Mouse (Mus musculus): ENCODE measurements around the gene Prr15l.

Gene Prr15l

DNA sequence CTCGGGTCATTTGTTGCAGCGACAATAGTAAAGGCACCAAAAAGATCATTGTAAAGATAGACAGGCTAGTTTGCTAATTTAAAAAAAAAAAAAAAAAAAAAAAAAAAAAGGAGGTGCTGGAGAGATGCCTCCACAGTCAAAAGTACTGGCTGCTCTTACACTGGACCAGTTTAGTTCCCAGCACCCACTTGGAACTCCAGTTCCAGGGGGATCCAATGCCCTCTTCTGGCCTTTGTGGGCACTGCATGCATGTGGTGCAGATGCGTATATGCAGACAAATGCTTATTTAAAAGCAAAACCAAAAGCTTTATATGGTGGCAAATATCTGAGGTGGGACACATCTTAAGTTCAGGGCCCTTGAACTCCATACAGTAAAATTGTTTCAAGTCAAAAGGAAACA lies 22.9 kb downstream of the Prr15l start:
- peak; percentile 50 for DNase-seq

- peak; percentile 66 for DNase-seq
These were observed 24.5 kb downstream of the Prr15l start for GRCm38 (mm10) chr11:96952426-96952825.

GRCm38 (mm10) chr11:96952896-96953295 lies 25.0 kb downstream of the Prr15l start:
- peak; percentile 58 for DNase-seq

GRCm38 (mm10) chr11:96955094-96955493 lies 27.2 kb downstream of the Prr15l start:
- no peak for DNase-seq

DNA sequence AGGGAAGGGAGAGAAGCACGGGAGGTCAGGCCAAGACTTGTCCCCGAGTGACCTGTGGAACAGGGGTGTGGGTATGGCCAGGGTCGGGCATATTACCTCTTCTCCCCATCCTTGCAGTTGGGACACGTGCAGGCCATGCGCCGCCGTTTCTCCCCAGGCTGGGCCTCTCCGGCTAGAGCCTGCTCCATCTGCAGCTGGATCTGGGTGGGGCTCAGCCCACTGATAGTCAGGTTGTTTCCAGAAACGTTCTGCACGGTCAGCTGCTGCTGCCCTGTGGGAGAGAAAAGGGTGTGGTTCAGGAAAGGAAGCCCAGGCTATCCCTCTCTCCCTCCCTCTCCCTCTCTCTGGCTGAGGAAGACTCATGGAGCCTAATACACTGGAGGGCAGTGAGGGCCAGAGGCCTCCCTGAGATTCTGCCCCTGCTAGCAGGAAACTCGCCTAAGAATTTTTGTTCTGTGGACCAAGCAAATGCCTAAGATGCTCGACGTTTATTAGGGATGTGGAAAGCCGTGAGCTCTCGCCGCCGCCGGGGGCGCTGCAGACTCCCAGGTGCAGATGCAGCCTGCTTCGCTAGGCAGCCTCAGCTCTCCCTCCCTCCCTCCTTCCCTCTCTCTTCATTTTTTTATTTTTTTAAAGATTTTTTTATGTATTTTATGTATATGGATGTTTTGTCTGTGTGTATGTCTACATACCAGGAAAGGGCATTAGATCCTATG lies 28.3 kb downstream of the Prr15l start:
- DNase-seq: peak; percentile 59

DNA sequence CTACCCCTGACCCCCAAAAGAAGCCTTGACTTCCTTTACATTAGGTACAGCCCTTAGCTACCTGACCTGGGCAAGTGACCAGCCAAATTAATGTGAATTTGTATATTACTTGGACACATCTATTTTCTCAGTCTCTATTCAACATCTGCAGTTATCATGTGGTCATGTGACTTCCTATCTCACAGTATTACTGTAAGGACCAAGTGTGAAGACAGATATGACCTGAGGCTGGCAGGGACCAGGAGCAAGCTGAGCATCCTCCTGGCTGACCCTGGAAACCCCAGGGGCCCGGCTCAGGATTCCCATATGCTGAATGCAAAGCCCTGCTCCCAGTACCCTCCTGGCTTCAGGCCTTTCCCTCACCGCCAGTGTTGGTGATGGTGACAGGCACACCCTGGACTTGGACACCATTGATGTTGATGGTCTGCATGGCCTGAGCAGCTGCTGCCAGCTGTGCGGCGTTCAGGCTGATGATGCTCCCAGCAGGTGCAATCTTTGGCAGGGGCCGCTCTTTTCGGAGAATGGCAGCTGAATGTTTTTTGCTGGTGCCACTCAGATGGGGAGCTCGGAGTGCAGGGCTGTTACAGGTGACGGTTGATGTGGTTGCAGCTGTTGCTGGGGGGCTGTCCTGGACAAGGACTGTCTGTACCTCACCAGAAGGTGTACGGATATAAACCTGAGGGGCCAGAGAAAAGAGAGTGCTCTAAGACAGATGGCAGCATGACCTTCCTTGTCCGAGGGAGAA lies 29.3 kb downstream of the Prr15l start:
- peak; percentile 80 for DNase-seq

- DNase-seq: peak; percentile 91
These were observed 35.7 kb downstream of the Prr15l start for GRCm38 (mm10) chr11:96963580-96963979.

- no peak for DNase-seq
These were observed 38.3 kb downstream of the Prr15l start for GRCm38 (mm10) chr11:96966172-96966571.

DNA sequence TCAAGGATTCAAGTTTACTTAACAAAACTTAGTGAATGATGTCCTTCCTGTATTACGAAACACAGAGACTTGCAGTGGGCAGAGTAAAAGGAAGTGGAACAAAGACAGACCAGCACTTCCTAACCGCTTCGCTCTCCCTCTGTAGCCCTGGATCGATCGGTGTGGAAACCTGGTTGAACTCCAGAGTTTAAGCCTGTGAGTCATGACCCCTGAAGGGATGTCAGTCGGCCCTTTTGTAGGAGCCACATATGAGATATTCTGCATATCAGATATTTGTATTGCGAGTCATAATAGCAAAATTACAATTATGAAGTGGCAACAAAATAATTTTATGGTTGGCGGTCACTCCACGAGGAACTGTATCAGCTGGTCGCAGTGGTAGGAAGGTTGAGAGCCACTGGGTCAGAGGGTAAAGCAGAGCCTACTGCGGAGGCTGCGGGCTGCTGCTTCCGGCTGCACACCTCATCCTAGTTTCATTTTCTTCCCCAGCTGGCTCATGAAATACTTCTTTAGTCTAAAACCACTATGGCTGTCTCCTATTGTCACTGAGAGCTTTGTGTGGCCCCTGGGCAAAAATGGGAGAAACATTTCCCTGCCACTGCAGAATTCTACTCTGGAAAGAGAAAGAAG lies 39.1 kb downstream of the Prr15l start:
- DNase-seq: peak; percentile 72

DNA sequence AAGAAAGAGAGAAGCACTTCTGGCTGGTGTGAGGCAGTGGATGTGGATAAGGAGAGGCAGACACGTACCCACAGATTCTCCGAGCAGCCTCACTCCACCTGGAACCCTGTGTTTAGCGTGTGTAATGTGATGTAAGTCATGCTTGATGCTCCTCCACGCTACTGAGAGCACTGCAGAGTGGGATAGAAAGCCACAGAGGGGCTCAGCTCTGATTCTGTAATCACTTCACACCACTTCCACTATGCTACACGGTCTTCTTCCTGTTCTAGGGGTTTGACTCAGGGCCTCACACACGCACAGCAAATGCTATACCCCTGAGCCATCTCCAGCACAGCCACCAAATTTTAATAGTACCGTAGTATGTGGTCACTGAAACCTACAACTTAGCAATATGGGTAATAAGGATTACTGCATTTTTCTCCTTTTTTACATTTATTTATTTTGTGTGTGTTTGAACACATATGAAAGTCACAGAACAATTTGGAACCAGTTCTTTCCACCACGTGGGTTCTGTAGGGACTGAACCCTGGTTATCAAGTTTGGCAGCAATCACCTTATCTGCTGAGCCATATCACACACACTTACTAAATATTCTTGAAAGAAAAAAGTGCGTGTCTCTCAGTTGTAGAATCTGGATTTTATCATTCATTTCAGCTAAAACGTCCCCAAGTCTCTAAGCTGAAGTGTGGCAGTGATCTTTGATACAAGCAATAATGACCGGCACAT lies 39.8 kb downstream of the Prr15l start:
- DNase-seq: peak; percentile 39

DNA sequence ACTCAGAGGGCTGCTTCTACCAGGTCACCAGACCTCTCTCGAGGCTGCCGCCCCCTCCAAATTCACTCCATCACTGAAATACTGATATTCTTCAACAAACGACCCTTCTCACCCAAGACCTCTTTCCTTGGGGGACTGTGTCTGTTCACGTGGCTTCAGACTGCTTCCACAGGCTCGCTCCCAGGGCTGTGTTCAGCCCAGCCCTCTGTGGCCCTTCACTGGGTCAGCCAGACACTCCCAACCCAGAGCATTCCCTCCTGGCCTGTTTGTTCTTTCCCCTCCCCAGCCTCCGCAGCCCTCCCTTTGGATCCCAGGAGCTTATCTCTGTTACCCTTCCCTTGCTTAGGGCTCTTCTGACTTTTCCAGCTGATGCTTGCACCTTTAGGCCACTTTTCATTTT lies 40.6 kb downstream of the Prr15l start:
- DNase-seq: no peak

- no peak for DNase-seq
These were observed 41.4 kb downstream of the Prr15l start for GRCm38 (mm10) chr11:96969280-96969722.

DNA sequence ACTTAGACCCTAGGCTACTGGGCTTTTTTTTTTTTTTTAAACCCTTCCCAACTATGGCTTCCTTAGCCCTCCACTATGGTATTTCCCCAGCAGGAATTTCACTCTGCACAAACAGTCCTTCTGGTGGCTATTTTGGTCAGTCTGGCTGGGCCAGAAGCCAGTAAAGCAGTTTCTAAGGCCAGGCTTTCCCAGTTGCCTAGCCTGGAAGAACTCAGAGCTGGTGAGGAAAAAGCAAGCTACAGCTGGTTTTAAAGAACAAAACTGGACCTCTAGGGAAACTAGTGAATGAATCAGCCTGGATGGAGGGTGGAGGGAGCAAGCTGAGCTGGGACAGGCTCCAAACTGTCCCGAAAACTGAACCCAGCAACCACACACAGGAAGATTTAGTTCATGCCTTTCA lies 41.8 kb downstream of the Prr15l start:
- no peak for DNase-seq

- no peak for DNase-seq
These were observed 42.4 kb downstream of the Prr15l start for GRCm38 (mm10) chr11:96970341-96970740.

DNA sequence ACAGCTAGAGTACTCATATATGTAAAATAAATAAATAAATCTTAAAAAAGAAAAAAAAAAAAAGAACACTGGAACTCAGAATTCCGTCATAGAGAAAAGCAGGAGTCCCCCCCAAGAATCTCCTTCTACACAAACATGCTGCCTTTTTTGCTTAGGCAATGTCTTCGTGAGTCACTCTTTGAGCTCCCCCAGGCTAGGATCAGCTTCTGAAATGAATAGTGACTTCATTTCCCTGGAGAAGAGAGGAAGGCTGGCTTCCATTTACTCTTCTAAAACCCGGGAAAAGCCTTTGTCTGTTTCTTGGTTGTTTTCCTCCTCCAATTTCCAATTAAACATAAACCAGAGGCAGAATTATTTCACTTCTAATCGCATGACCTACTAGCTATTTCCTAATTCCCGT lies 45.0 kb downstream of the Prr15l start:
- no peak for DNase-seq

- no peak for DNase-seq
These were observed 45.6 kb downstream of the Prr15l start for GRCm38 (mm10) chr11:96973426-96973964.

DNA sequence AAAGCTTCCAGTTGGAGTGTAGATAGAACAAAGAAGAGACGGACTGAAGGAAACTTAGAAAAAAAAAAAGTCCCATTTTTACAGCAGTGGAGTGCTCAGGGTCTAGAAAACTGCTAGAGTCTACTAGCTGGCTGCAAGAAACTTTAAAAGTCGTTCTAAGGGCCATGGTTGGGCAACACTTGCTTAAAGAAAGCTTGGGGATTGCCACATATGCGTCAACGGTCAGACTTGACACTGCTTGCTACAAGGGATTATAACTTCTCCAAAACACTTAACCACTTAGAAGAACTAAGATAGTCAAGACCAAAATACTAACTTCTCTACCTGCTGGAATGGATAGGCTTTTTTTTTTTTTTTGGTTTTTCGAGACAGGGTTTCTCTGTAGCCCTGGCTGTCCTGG lies 46.9 kb downstream of the Prr15l start:
- DNase-seq: no peak

DNA sequence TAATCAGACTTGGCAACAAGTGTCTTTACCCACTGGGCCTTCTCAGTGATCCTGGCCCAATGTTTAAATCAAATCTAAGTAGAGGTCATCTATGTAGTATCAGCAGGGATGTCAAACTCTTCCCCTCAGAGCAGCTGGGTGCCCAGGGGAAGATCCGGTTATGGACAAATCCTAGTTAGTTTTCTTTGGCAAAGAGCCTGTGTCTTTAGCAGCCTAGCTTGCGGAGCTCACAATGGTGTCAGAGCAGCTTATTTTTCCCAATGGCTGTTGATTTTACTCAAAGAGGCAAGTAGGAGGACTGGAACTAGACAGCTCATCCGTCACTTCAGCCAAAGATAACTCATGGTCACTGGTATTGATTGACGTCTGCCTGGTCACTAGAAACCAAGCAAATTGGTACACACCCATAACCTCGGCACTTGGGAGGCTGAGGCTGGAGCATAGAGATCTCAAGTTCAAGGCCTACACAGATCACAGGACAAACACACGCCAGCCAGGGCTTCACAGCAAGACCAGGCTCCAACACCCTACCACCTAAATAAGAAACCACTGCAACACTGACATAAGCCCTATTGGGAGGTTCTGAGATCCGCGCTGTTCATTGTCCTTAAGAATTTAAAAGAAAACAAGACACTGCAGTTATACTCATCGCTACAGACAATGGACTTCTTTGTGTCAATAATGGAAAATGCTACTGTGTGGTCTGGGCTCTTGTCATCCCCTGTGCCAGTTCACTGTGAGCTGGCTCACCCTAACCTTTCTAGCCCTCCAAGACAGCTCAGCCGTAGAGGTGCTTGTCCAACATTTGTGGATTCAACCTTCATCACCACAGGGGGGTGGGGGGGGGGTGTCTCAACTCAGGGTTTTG lies 47.8 kb downstream of the Prr15l start:
- DNase-seq: no peak

GRCm38 (mm10) chr11:96976379-96976687 lies 48.4 kb downstream of the Prr15l start:
- no peak for DNase-seq

- DNase-seq: peak; percentile 93
These were observed 49.1 kb downstream of the Prr15l start for GRCm38 (mm10) chr11:96976911-96977591.

GRCm38 (mm10) chr11:96977606-96978400 lies 49.9 kb downstream of the Prr15l start:
- DNase-seq: peak; percentile 99

Data from thymus, postnatal 14 days (tissue).